Mouse (Mus musculus) heart, adult 18-20 months (tissue): Measurements from ENCODE around the gene Paf1. TPM values are rescaled to one million over a fixed set of nuclear protein-coding genes. Genes with fewer than 3 reads are reported as not detected.
A peak's percentile ranks its signal among the peaks of the same experiment; 100 is the strongest.
"Not testable (repeated sequence)": the region's sequence is repeated elsewhere in the genome, so short reads cannot be mapped to it uniquely, and the experiment has no call there.

ENCODE experiments used
- DNase-seq, 2 experiments: peaks; one replicate each; pipeline ENCODE4 v3.0.0; 2021 to 2022; ENCODE audit warnings: mixed read lengths in 1 of 2
- total RNA-seq, 2 experiments: library from RNA; stranded (reverse); gene quantifications; 2 replicates each; pipeline ENCODE4 v1.2.3; 2021

Gene Paf1
- total RNA-seq, 2 experiments from 2014 or later, result 39.5 to 44.5 TPM

DNA sequence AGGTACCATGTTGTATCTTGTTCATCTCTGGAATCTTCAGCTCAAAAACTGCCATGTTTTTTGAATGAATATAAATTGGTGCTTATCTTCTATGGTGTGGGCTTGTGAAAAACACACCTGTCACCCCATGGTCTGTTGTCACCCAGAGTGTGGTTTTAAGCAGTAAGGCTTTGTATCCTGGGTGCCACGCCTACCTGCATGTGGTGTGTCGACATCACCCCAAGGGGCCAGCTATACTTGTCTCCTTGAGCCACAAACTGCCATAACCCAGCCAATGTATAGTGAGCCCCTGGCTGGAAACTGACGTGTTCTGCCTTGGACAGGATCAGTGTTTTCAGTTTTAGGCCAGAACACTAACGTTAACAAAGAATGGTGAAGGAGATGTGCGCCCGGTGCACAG is 8.6 kb upstream of the Paf1 start:
- DNase-seq, result no peak

- DNase-seq, result no peak
Measured at GRCm38 (mm10) chr7:28385196-28385595, 7.6 kb upstream of the Paf1 start.

GRCm38 (mm10) chr7:28386007-28386406 is 6.7 kb upstream of the Paf1 start:
- DNase-seq, result peak; percentile 64 to 84

DNA sequence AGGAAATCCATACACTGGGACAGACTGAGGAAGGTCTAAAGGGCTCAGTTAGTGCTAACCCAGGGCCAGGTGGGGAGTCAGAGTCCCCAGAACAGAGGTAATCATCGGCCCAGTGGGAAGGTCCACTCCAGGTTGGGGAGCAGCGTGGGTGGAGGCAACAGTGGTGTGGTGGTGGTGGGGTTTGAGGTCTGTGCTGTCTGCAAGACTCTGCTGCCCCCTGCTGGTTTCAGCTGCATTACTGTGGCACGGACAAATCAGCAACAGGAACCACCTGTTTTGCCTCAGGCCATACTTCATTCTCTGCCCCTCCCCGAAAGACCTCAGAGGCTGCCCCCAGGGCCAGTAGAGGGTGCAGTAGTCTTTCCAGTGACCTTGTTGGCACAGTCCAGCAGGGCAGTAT is 6.3 kb upstream of the Paf1 start:
- peak; percentile 89 to 93 for DNase-seq

- not testable (repeated sequence) for DNase-seq
Measured at GRCm38 (mm10) chr7:28386877-28387276, 5.9 kb upstream of the Paf1 start.

- DNase-seq, result not testable (repeated sequence)
Measured at GRCm38 (mm10) chr7:28387384-28387783, 5.4 kb upstream of the Paf1 start.

GRCm38 (mm10) chr7:28390331-28390730 is 2.4 kb upstream of the Paf1 start:
- DNase-seq, result no peak

- DNase-seq, result no peak
Measured at GRCm38 (mm10) chr7:28393272-28393951, 661 bp downstream of the Paf1 start.

GRCm38 (mm10) chr7:28395425-28395824 is 2.7 kb downstream of the Paf1 start:
- DNase-seq, result no peak

DNA sequence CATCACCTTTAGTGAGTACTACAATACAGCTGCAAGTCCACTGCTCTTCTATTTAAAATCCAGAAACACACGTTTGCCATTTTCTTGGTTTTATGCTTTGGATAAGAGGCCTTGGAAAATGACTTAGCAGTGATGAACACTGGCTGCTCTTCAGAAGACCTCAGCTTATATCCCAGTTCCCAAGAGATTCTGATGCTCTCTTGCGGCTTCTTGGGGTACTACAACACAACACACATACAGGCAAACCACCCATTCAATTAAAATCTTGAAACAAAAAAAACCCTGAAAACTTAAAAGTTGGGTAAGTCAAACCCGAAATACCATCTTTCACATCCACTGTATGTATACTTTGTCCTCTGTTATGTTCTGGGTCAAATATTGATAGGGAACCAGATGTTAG is 5.2 kb downstream of the Paf1 start:
- DNase-seq, result peak in 1 of 2 experiments; percentile 48

GRCm38 (mm10) chr7:28398696-28399340 is 6.1 kb downstream of the Paf1 start:
- no peak for DNase-seq

- DNase-seq, result no peak
Measured at GRCm38 (mm10) chr7:28401030-28401429, 8.3 kb downstream of the Paf1 start.

DNA sequence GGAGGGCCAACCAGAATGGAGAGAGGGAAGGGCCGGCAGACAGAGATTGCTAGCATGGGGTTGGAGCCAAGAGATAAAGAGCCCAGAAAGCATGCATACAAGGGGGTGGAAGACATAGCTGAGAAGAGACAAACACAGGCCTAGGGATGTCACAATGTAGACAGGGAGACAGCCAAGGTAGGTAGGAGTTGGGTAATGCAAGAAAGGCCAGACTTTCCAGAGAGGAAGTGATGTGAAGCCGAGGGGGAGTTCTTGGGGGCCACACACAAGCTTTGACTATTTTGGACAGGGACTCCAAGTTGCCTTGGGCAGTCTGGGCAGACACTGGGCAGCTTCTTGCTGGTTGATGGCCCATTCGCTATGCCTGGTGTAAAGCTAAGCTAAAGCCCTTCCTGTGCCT is 9.2 kb downstream of the Paf1 start:
- DNase-seq, result no peak

DNA sequence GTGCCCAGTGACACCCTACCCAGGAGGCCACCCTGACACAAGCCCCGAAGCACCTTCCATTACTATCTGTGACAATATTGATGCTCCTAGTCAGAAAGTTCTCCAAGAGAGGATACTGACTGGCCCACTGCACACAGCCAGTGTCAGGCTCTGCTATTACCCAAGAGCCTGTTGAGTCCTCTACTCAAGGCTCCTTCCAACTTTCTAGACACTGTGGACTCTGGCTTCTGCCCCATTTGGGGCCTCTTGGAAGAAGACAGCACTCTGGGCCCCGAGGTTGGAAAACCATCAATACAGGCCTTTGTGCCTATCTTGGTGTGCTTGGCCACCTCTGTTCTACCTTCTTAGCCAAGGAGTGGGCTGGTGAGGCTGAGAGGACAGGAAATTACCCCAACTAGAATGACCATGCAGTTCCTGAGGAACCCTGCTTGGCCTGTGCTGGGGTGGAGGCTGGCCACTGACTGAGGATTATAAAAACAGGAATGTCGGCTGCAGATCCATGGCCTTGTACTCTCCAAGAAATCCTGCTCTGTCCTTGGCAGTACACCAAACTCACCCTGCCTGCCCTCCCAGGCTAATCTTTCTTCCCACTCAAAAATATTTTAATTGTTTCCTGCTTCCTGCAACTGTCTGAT is 18.2 kb downstream of the Paf1 start:
- DNase-seq, result peak; percentile 80 to 89

GRCm38 (mm10) chr7:28412826-28413225 is 20.1 kb downstream of the Paf1 start:
- no peak for DNase-seq

DNA sequence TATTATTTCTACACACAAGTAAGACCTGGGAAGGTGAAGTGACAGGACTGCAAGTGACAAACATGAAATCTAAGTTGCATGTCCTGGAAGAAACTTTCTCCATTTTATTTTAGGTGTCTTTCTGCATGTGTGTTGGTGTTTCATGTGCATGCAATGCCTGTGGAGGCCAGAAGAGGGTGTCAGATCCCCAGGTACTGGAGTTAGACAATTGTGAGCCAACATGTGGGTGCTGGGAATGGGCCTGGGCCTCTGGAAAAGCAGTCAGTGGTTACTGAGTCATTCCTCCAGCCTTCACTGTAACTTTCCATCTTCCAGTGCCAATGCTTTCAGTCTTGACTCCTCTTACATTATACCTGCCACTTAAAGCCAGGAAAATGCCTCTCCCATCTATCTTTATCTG is 24.6 kb downstream of the Paf1 start:
- DNase-seq, result no peak

DNA sequence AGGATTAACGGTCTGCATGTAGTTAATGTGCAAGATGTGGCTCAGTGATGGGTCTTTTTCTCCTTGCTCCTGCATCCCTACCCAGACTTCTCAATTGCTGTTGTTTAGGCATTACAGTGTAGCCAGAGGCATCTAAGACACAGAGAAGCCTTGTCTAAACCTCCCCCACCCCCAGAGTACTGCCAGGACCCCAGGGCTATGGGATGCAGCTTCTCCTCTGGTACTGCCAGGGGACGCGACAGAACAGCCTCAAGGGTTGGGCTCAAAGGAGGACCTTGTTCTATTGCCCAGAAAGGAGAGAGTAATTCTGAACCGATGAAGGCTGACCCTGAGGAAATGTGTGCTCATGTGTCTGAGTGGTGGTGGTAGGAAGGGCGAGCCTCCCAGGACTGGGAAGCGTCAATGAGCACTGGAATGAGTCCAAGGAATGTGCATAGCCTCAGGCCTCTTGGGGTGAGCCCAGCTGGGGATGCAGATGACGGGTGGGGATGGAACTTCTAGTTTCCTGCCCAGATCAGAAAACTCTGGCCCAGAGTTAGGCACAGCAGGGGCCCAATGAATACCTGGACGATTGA is 25.4 kb downstream of the Paf1 start:
- peak; percentile 82 to 89 for DNase-seq

- no peak for DNase-seq
Measured at GRCm38 (mm10) chr7:28419416-28419815, 26.7 kb downstream of the Paf1 start.

- DNase-seq, result no peak
Measured at GRCm38 (mm10) chr7:28423018-28423417, 30.3 kb downstream of the Paf1 start.

- peak; percentile 46 to 55 for DNase-seq
Measured at GRCm38 (mm10) chr7:28427738-28428137, 35.0 kb downstream of the Paf1 start.

- no peak for DNase-seq
Measured at GRCm38 (mm10) chr7:28430512-28430911, 37.8 kb downstream of the Paf1 start.

- DNase-seq, result no peak
Measured at GRCm38 (mm10) chr7:28432252-28432651, 39.5 kb downstream of the Paf1 start.

- DNase-seq, result peak in 1 of 2 experiments; percentile 47
Measured at GRCm38 (mm10) chr7:28435660-28436259, 43.0 kb downstream of the Paf1 start.
